Mouse (Mus musculus): Measurements from ENCODE around the gene Cops4. TPM values are rescaled to one million over a fixed set of nuclear protein-coding genes. Genes with fewer than 3 reads are reported as not detected.

The Cops4 gene
- 118 and 132 TPM in 2 replicates for polyA plus RNA-seq (2012; rRNA removed)

DNA sequence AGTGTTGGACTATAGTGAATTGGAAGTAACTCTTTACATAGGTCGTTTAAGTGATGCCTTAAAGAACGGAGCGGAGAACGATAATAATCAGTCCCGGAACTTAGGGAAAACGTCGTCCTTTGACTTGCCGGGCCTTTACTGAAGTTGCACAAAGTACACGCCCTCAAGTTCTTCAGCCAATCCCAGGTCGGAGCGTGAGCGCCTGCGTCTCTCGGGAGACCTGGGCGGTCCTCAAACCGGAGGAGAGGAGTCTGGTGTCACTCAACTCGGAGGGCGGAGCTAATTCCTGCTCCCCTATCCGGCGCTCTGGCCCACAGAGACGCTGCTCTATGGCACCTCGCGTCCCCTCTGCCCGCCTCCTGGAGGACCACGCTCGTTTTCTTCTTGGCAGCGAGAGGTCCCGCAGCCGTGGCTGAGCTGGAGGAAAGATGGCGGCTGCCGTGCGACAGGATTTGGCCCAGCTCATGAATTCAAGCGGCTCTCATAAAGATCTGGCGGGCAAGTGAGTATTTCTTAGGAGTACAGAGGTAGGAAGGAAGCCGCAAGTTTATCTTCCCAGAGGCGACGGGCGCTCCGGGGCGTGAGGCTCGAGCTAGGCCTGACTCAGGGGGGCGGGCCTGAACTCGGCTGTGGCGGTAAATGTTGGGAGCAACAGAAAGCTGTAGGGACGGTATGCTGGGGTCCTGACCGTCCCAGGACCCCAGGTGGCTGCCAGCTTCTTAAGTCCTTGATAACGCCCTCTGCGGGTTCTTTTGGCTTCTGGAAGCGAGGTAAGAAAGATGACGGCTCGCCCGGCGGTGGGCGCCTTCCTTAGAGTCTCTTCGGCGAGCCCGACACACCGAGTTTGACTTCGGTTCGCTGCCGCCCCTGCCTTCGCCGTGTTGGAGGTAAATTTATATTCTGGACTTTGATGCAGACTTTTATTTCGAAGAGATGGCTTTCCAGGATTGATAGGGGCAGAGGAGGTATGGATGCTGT, at the start of gene Cops4:
Gene Cops4, plus strand, starts transcription at position 261 of the 978 bp plus-strand sequence.
- peak; percentile 95 for TF ChIP-seq POLR2A (IDR thresholded peaks at IDR 0.05; ENCODE audit: control insufficient read depth, low read depth, low read length)
- no peak for TF ChIP-seq CTCF (IDR thresholded peaks at IDR 0.05; ENCODE audit: control insufficient read depth, insufficient read depth, insufficient replicate concordance, low read depth, low read length)
- no peaks in the 10 kb centered on the region for H3K36me3 ChIP-seq (ENCODE audit: control insufficient read depth, insufficient read depth, low read length)
- peak within 1 kb of the TSS; percentile 96 for H3K4me3 ChIP-seq (ENCODE audit: control insufficient read depth, low read depth, low read length)
- H3K27me3 ChIP-seq (ENCODE audit: control insufficient read depth, insufficient read depth, low read length) = no peaks in the 10 kb centered on the region
- H3K4me1 ChIP-seq (ENCODE audit: control insufficient read depth, insufficient read depth, low read length) = no peaks in the 10 kb centered on the region; the same call in 1 of the 2 replicates
- peak within 1 kb of the TSS; percentile 86 for H3K27ac ChIP-seq (ENCODE audit: control insufficient read depth, insufficient read depth, low read depth, low read length)

DNA sequence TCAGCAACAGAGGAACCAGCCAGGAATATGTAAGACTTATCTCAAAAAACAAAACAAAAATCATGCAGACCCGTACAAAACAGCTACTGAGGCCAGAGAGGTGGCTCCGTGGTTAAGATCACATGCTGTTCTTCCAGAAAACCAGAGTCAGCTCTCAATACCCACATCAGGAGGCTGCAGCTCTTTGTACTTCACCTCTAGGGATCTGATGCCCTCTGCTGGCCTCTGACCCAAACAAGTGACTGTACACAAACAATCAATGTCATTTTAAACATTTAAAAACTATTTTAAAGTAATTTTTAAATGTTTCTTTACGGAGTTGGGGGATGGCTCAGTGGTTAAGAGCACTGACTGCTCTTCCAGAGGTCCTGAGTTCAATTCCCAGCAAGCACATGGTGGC, 41.8 kb upstream of the Cops4 start:
- TF ChIP-seq POLR2A (IDR thresholded peaks at IDR 0.05; ENCODE audit: control insufficient read depth, low read depth, low read length) = no peak
- TF ChIP-seq CTCF (IDR thresholded peaks at IDR 0.05; ENCODE audit: control insufficient read depth, insufficient read depth, insufficient replicate concordance, low read depth, low read length) = no peak
- Histone ChIP-seq H3K27me3 (ENCODE audit: control insufficient read depth, insufficient read depth, low read length) (no peaks in the 10 kb centered on the region), H3K4me3 (ENCODE audit: control insufficient read depth, low read depth, low read length) (no peak overlapping the region), H3K36me3 (ENCODE audit: control insufficient read depth, insufficient read depth, low read length) (peaks cover 2% of the 10 kb centered on the region; the same call in 1 of the 2 replicates), H3K4me1 (ENCODE audit: control insufficient read depth, insufficient read depth, low read length) (no peaks in the 10 kb centered on the region), H3K27ac (ENCODE audit: control insufficient read depth, insufficient read depth, low read depth, low read length) (no peak overlapping the region)

DNA sequence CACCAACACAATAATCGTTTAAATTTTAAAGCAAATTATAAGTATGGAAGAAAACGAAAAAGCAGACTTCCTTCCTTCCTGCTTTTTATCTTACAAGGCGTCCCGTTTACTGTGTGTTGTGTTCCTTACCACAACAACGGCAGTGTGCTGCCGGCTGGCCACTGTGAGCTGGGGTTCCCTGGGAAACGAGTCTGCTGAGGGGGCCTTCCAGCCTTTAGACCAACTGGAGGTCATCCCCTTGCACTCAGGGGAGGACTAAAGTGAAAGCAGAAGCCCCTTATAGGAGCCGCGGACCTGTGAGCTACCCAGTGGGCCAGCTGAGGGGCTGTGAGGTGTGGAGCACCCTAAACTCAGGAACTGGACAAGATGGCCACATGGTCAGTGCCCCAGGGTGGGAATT, 40.5 kb upstream of the Cops4 start:
- TF ChIP-seq CTCF (IDR thresholded peaks at IDR 0.05; ENCODE audit: control insufficient read depth, insufficient read depth, insufficient replicate concordance, low read depth, low read length) (no peak), POLR2A (IDR thresholded peaks at IDR 0.05; ENCODE audit: control insufficient read depth, low read depth, low read length) (no peak)
- Histone ChIP-seq H3K27me3 (ENCODE audit: control insufficient read depth, insufficient read depth, low read length) (no peaks in the 10 kb centered on the region), H3K27ac (ENCODE audit: control insufficient read depth, insufficient read depth, low read depth, low read length) (no peak overlapping the region), H3K4me1 (ENCODE audit: control insufficient read depth, insufficient read depth, low read length) (no peaks in the 10 kb centered on the region), H3K36me3 (ENCODE audit: control insufficient read depth, insufficient read depth, low read length) (peaks cover 2% of the 10 kb centered on the region), H3K4me3 (ENCODE audit: control insufficient read depth, low read depth, low read length) (no peak overlapping the region)

DNA sequence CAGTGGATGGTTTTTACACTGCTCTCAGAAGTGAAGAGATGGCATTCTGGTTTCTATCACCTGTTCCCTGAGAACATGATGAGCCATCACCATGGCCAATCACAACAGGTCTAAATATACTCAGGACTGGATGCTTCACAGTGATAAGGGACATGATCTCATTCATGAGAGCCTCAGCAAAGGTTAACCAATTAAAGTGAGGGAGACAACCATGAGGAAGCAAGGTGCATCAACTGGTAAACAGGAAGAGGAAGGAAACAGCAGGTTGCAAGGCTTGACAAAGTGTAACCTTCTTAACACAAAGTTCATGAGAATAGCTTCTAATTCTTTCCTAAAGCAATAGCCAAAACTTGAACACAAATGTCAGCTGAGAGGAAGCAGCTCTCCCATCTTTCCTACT, 34.5 kb upstream of the Cops4 start:
- Histone ChIP-seq H3K4me3 (ENCODE audit: control insufficient read depth, low read depth, low read length) (no peak overlapping the region), H3K4me1 (ENCODE audit: control insufficient read depth, insufficient read depth, low read length) (no peaks in the 10 kb centered on the region), H3K36me3 (ENCODE audit: control insufficient read depth, insufficient read depth, low read length) (peaks cover 2% of the 10 kb centered on the region; the same call in 1 of the 2 replicates), H3K27me3 (ENCODE audit: control insufficient read depth, insufficient read depth, low read length) (no peaks in the 10 kb centered on the region), H3K27ac (ENCODE audit: control insufficient read depth, insufficient read depth, low read depth, low read length) (no peak overlapping the region)
- TF ChIP-seq POLR2A (IDR thresholded peaks at IDR 0.05; ENCODE audit: control insufficient read depth, low read depth, low read length) (no peak), CTCF (IDR thresholded peaks at IDR 0.05; ENCODE audit: control insufficient read depth, insufficient read depth, insufficient replicate concordance, low read depth, low read length) (no peak)

DNA sequence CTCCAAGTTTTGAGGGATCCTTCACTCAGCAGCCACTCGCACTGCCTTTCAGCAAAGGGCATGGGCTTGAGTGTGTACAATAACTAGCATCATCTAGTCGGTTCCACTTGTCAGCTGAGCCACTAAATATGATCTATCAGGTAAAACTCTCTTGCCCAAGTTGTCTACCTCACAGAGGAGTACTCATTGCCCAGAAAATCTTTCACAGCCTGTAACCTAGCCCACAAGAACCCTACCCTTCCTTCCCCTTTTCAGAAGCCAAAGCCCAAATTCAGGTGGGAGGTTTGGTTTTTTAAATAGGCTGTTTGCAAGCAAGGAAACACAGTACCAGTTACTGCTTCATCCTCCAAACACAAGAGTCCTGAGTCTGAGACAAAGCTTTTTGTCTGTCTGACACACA, 31.0 kb upstream of the Cops4 start:
- Histone ChIP-seq H3K27ac (ENCODE audit: control insufficient read depth, insufficient read depth, low read depth, low read length) (no peak overlapping the region), H3K4me1 (ENCODE audit: control insufficient read depth, insufficient read depth, low read length) (no peaks in the 10 kb centered on the region), H3K27me3 (ENCODE audit: control insufficient read depth, insufficient read depth, low read length) (no peaks in the 10 kb centered on the region), H3K36me3 (ENCODE audit: control insufficient read depth, insufficient read depth, low read length) (peaks cover 2% of the 10 kb centered on the region; the same call in 1 of the 2 replicates), H3K4me3 (ENCODE audit: control insufficient read depth, low read depth, low read length) (no peak overlapping the region)
- no peak for TF ChIP-seq CTCF (IDR thresholded peaks at IDR 0.05; ENCODE audit: control insufficient read depth, insufficient read depth, insufficient replicate concordance, low read depth, low read length)
- TF ChIP-seq POLR2A (IDR thresholded peaks at IDR 0.05; ENCODE audit: control insufficient read depth, low read depth, low read length) = no peak

DNA sequence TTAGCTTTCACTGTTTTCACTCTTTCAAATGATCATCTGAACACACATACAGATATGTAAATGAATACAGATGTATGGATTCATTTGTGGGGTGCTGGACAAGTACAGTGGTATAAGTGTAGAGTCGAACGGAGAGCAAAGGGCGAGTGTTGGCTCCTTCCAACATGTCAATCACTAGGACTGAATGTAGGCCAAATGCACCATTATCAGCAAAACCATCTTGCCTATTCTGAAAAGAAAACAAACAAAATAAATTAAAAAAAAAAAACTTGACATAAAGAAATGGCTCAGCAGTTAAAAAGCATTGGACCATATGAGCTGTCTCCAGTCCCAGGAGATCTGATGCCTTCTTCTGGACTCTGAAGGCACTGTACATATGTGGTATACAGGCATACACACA, 29.9 kb upstream of the Cops4 start:
- TF ChIP-seq CTCF (IDR thresholded peaks at IDR 0.05; ENCODE audit: control insufficient read depth, insufficient read depth, insufficient replicate concordance, low read depth, low read length) (no peak), POLR2A (IDR thresholded peaks at IDR 0.05; ENCODE audit: control insufficient read depth, low read depth, low read length) (no peak)
- no peaks in the 10 kb centered on the region for H3K27me3 ChIP-seq (ENCODE audit: control insufficient read depth, insufficient read depth, low read length)

DNA sequence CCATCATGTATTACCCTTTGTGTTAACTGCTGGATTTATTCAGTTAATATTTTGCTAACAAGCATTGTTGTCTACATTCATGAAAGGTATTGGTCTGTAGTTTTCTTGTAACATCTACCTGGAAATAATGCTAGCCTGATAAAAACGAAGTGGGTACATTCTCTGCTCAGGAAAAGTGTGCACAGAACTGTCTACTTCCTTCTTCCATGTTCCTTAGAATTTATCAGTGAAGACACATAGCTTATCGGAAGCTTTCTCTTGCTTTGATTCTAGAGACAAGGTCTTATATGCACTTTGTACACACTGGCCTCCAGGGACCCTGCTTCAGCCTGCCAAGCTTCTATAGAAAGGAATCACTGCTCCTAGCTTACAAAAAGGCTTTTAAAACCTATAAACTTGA, 28.8 kb upstream of the Cops4 start:
- TF ChIP-seq POLR2A (IDR thresholded peaks at IDR 0.05; ENCODE audit: control insufficient read depth, low read depth, low read length) (no peak), CTCF (IDR thresholded peaks at IDR 0.05; ENCODE audit: control insufficient read depth, insufficient read depth, insufficient replicate concordance, low read depth, low read length) (no peak)
- Histone ChIP-seq H3K27me3 (ENCODE audit: control insufficient read depth, insufficient read depth, low read length) (no peaks in the 10 kb centered on the region), H3K27ac (ENCODE audit: control insufficient read depth, insufficient read depth, low read depth, low read length) (no peak overlapping the region), H3K4me3 (ENCODE audit: control insufficient read depth, low read depth, low read length) (no peak overlapping the region), H3K36me3 (ENCODE audit: control insufficient read depth, insufficient read depth, low read length) (0 out of 2 replicates have a peak, but pooled peaks cover 2% of the 10 kb centered on the region), H3K4me1 (ENCODE audit: control insufficient read depth, insufficient read depth, low read length) (no peaks in the 10 kb centered on the region)

More for the DNA sequence above, 29.9 kb upstream of the Cops4 start:
- Histone ChIP-seq H3K36me3 (ENCODE audit: control insufficient read depth, insufficient read depth, low read length) (0 out of 2 replicates have a peak, but pooled peaks cover 2% of the 10 kb centered on the region), H3K27ac (ENCODE audit: control insufficient read depth, insufficient read depth, low read depth, low read length) (no peak overlapping the region), H3K4me3 (ENCODE audit: control insufficient read depth, low read depth, low read length) (no peak overlapping the region), H3K4me1 (ENCODE audit: control insufficient read depth, insufficient read depth, low read length) (no peaks in the 10 kb centered on the region)
